Mouse (Mus musculus): Measurements from ENCODE around the gene Rph3al. TPM values are rescaled to one million over a fixed set of nuclear protein-coding genes. Genes with fewer than 3 reads are reported as not detected.

The Rph3al gene
- total RNA-seq, 2 experiments from 2014 or later = 4.8 to 6.3 TPM

- DNase-seq (ENCODE audit: low spot score in 2 of 2) = peak; percentile 36 to 60
- H3K4me3 ChIP-seq = no peak overlapping the region
- peak; percentile 87 for TF ChIP-seq CTCF (conservative IDR thresholded peaks at IDR 0.05)
- H3K27ac ChIP-seq = peak overlapping the region; percentile 54; the same call in 1 of the 2 replicates
Observed at GRCm38 (mm10) chr11:75912944-75913657, 25.1 kb downstream of the Rph3al start.

- DNase-seq (ENCODE audit: low spot score in 2 of 2) = no peak
- Histone ChIP-seq H3K4me3 (no peak overlapping the region), H3K27ac (peak overlapping the region; percentile 54; the same call in 1 of the 2 replicates)
- TF ChIP-seq CTCF (conservative IDR thresholded peaks at IDR 0.05) = peak; percentile 64
Observed at GRCm38 (mm10) chr11:75911962-75912361, 26.3 kb downstream of the Rph3al start.

- Histone ChIP-seq H3K27ac (no peak overlapping the region), H3K4me3 (no peak overlapping the region)
- no peak for DNase-seq (ENCODE audit: low spot score in 2 of 2)
- no peak for TF ChIP-seq CTCF (conservative IDR thresholded peaks at IDR 0.05)
Observed at GRCm38 (mm10) chr11:75909702-75910429, 28.4 kb downstream of the Rph3al start.

GRCm38 (mm10) chr11:75907406-75907805, 30.8 kb downstream of the Rph3al start:
- DNase-seq (ENCODE audit: low spot score in 2 of 2) = no peak
- no peak for TF ChIP-seq CTCF (conservative IDR thresholded peaks at IDR 0.05)
- no peak overlapping the region for H3K4me3 ChIP-seq
- H3K27ac ChIP-seq = no peak overlapping the region

- TF ChIP-seq CTCF (conservative IDR thresholded peaks at IDR 0.05) = no peak
Observed at GRCm38 (mm10) chr11:75906556-75906955, 31.7 kb downstream of the Rph3al start.

GRCm38 (mm10) chr11:75904982-75905381, 33.2 kb downstream of the Rph3al start:
- H3K27ac ChIP-seq = no peak overlapping the region
- no peak for TF ChIP-seq CTCF (conservative IDR thresholded peaks at IDR 0.05)
- no peak for DNase-seq (ENCODE audit: low spot score in 2 of 2)

More at GRCm38 (mm10) chr11:75906556-75906955, 31.7 kb downstream of the Rph3al start:
- no peak overlapping the region for H3K4me3 ChIP-seq
- DNase-seq (ENCODE audit: low spot score in 2 of 2) = no peak
- no peak overlapping the region for H3K27ac ChIP-seq

GRCm38 (mm10) chr11:75904501-75904900, 33.7 kb downstream of the Rph3al start:
- no peak overlapping the region for H3K4me3 ChIP-seq
- TF ChIP-seq CTCF (conservative IDR thresholded peaks at IDR 0.05) = no peak
- no peak for DNase-seq (ENCODE audit: low spot score in 2 of 2)
- H3K27ac ChIP-seq = no peak overlapping the region

More at GRCm38 (mm10) chr11:75904982-75905381, 33.2 kb downstream of the Rph3al start:
- no peak overlapping the region for H3K4me3 ChIP-seq

GRCm38 (mm10) chr11:75903486-75903885, 34.7 kb downstream of the Rph3al start:
- H3K4me3 ChIP-seq = no peak overlapping the region
- no peak overlapping the region for H3K27ac ChIP-seq
- TF ChIP-seq CTCF (conservative IDR thresholded peaks at IDR 0.05) = peak; percentile 79
- peak in 1 of 2 experiments; percentile 29 for DNase-seq (ENCODE audit: low spot score in 2 of 2)

- peak in 1 of 2 experiments; percentile 26 for DNase-seq (ENCODE audit: low spot score in 2 of 2)
- no peak overlapping the region for H3K4me3 ChIP-seq
- no peak for TF ChIP-seq CTCF (conservative IDR thresholded peaks at IDR 0.05)
- no peak overlapping the region for H3K27ac ChIP-seq
Observed at GRCm38 (mm10) chr11:75901339-75901738, 36.9 kb downstream of the Rph3al start.

GRCm38 (mm10) chr11:75899676-75900075, 38.6 kb downstream of the Rph3al start:
- no peak for TF ChIP-seq CTCF (conservative IDR thresholded peaks at IDR 0.05)
- no peak overlapping the region for H3K27ac ChIP-seq

GRCm38 (mm10) chr11:75898532-75898931, 39.7 kb downstream of the Rph3al start:
- no peak overlapping the region for H3K4me3 ChIP-seq
- H3K27ac ChIP-seq = no peak overlapping the region
- no peak for DNase-seq (ENCODE audit: low spot score in 2 of 2)
- no peak for TF ChIP-seq CTCF (conservative IDR thresholded peaks at IDR 0.05)

More at GRCm38 (mm10) chr11:75899676-75900075, 38.6 kb downstream of the Rph3al start:
- H3K4me3 ChIP-seq = no peak overlapping the region
- no peak for DNase-seq (ENCODE audit: low spot score in 2 of 2)

- DNase-seq (ENCODE audit: low spot score in 2 of 2) = no peak
- H3K27ac ChIP-seq = no peak overlapping the region
- no peak overlapping the region for H3K4me3 ChIP-seq
- no peak for TF ChIP-seq CTCF (conservative IDR thresholded peaks at IDR 0.05)
Observed at GRCm38 (mm10) chr11:75894791-75895420, 43.3 kb downstream of the Rph3al start.

- no peak for TF ChIP-seq CTCF (conservative IDR thresholded peaks at IDR 0.05)
- no peak overlapping the region for H3K27ac ChIP-seq
- no peak overlapping the region for H3K4me3 ChIP-seq
- no peak for DNase-seq (ENCODE audit: low spot score in 2 of 2)
Observed at GRCm38 (mm10) chr11:75893956-75894355, 44.3 kb downstream of the Rph3al start.
